Mouse (Mus musculus) small intestine, adult 2 months (tissue): ENCODE results near the gene Gm29735. TPM values are rescaled to one million over a fixed set of nuclear protein-coding genes. Genes with fewer than 3 reads are reported as not detected.
"Not testable (repeated sequence)": the region's sequence is repeated elsewhere in the genome, so short reads cannot be mapped to it uniquely, and the experiment has no call there.

Source experiments
- H3K27ac ChIP-seq: fragments of 200-500 bp; 2 replicates; pipeline ENCODE4 v1.5.1; 2012; ENCODE audit warnings: low read depth, low read length, control low read depth, inconsistent platforms; ENCODE audit not compliant: insufficient read depth
- H3K27me3 ChIP-seq: fragments of 200-500 bp; 2 replicates; pipeline ENCODE4 v1.6.1; 2012; ENCODE audit warnings: mild to moderate bottlenecking, moderate library complexity, low read length, inconsistent platforms; ENCODE audit not compliant: control insufficient read depth, insufficient read depth
- H3K36me3 ChIP-seq: fragments of 200-500 bp; 2 replicates; pipeline ENCODE4 v1.6.1; 2012; ENCODE audit warnings: mild to moderate bottlenecking, low read length, control low read depth, inconsistent platforms; ENCODE audit not compliant: control insufficient read depth, insufficient read depth
- H3K4me1 ChIP-seq: fragments of 200-500 bp; 2 replicates; pipeline ENCODE4 v1.6.1; 2012; ENCODE audit warnings: low read length, inconsistent platforms, mixed read lengths; ENCODE audit not compliant: control insufficient read depth, insufficient read depth, insufficient read length
- H3K4me3 ChIP-seq: fragments of 200-500 bp; 2 replicates; pipeline ENCODE4 v1.5.1; 2012; ENCODE audit warnings: low read depth, mild to moderate bottlenecking, control low read depth, inconsistent platforms, low read length, moderate library complexity
- CTCF ChIP-seq: fragments of 200-500 bp; IDR thresholded peaks from 2 replicates; pipeline ENCODE4 v1.5.1; 2012; ENCODE audit warnings: low read depth, mild to moderate bottlenecking, control low read depth, inconsistent platforms, low read length, moderate library complexity, mixed read lengths; ENCODE audit not compliant: insufficient replicate concordance, insufficient read length; ENCODE audit errors: extremely low read depth
- POLR2A ChIP-seq: fragments of 200-500 bp; IDR thresholded peaks from 2 replicates; pipeline ENCODE4 v1.6.1; 2012; ENCODE audit warnings: low read depth, mild to moderate bottlenecking, control low read depth, inconsistent platforms, low read length, moderate library complexity
- WGBS: fragments of 180-500 bp; shearing (Covaris S2); methylation state at CpG from one replicate; pipeline ENCODE4 v1.1.7; 2018; 5-methylcytosine and 5-hydroxymethylcytosine counted together
- polyA plus RNA-seq: library from polyadenylated mRNA; depleted of rRNA; stranded (reverse); fragments of >200 nt; gene quantifications from 2 replicates; pipeline ENCODE4 v1.2.3, GENCODE M21; 2012; rRNA removed

Gm29735 gene
- polyA plus RNA-seq, result not detected in 2 replicates

- not testable (repeated sequence) for H3K36me3 ChIP-seq, H3K27me3 ChIP-seq, H3K27ac ChIP-seq, H3K4me3 ChIP-seq, H3K4me1 ChIP-seq
- 29% methylated on average over 2 of the region's 2 CpGs for WGBS
Observed at GRCm38 (mm10) chr7:142157013-142157412, at the start of gene Gm29735. TSS of gene Gm29735 (minus strand) at chr7:142157113.

- H3K27ac ChIP-seq, result no peak overlapping the region
- no peaks in the 10 kb centered on the region for H3K27me3 ChIP-seq
- H3K36me3 ChIP-seq, result no peaks in the 10 kb centered on the region
Observed at GRCm38 (mm10) chr7:142205488-142205887, 48.6 kb upstream of the Gm29735 start.

GRCm38 (mm10) chr7:142201064-142201463 is 44.2 kb upstream of the Gm29735 start, which contains the start of gene Krtap5-3:
TSS of gene Krtap5-3 (plus strand) at chr7:142201364.
- Histone ChIP-seq H3K4me1 (peaks cover 38% of the 10 kb centered on the region), H3K36me3 (no peaks in the 10 kb centered on the region), H3K27ac (peak within 1 kb of the TSS; percentile 42), H3K4me3 (no peak within 1 kb of the TSS), H3K27me3 (no peaks in the 10 kb centered on the region)
- TF ChIP-seq CTCF (no peak), POLR2A (no peak)
- WGBS, result 19% methylated on average over 1 of the region's 1 CpGs

More at GRCm38 (mm10) chr7:142205488-142205887, 48.6 kb upstream of the Gm29735 start:
- TF ChIP-seq CTCF (no peak), POLR2A (no peak)
- Histone ChIP-seq H3K4me1 (peaks cover 26% of the 10 kb centered on the region), H3K4me3 (no peak overlapping the region)

GRCm38 (mm10) chr7:142198748-142199147 is 41.8 kb upstream of the Gm29735 start:
- no peaks in the 10 kb centered on the region for H3K36me3 ChIP-seq
- peak overlapping the region; percentile 56 for H3K27ac ChIP-seq
- TF ChIP-seq POLR2A (no peak), CTCF (no peak)
- H3K4me3 ChIP-seq, result no peak overlapping the region
- H3K27me3 ChIP-seq, result no peaks in the 10 kb centered on the region; the same call in 1 of the 2 replicates
- 70% methylated on average over 2 of the region's 2 CpGs for WGBS
- peaks cover 27% of the 10 kb centered on the region for H3K4me1 ChIP-seq

- TF ChIP-seq POLR2A, result no peak
- no peak for TF ChIP-seq CTCF
- no peaks in the 10 kb centered on the region for H3K4me1 ChIP-seq
- H3K27ac ChIP-seq, result no peak within 1 kb of the TSS
- H3K27me3 ChIP-seq, result no peaks in the 10 kb centered on the region; the same call in 1 of the 2 replicates
- 12% methylated on average over 2 of the region's 2 CpGs for WGBS
- no peaks in the 10 kb centered on the region for H3K36me3 ChIP-seq
- no peak within 1 kb of the TSS for H3K4me3 ChIP-seq
Observed at GRCm38 (mm10) chr7:142190289-142190688, 33.4 kb upstream of the Gm29735 start, which contains the start of gene Gm10153. TSS of gene Gm10153 (minus strand) at chr7:142190389.

- Histone ChIP-seq H3K36me3 (no peaks in the 10 kb centered on the region), H3K27me3 (no peaks in the 10 kb centered on the region; the same call in 1 of the 2 replicates), H3K4me3 (no peak overlapping the region), H3K27ac (no peak overlapping the region), H3K4me1 (no peaks in the 10 kb centered on the region)
- WGBS, result 71% methylated on average over 2 of the region's 2 CpGs
- TF ChIP-seq POLR2A (no peak), CTCF (no peak)
Observed at GRCm38 (mm10) chr7:142188156-142188555, 31.2 kb upstream of the Gm29735 start.

GRCm38 (mm10) chr7:142181021-142181420 is 24.1 kb upstream of the Gm29735 start:
- Histone ChIP-seq H3K4me1 (no peaks in the 10 kb centered on the region), H3K4me3 (no peak overlapping the region), H3K27ac (no peak overlapping the region), H3K36me3 (no peaks in the 10 kb centered on the region), H3K27me3 (no peaks in the 10 kb centered on the region; the same call in 1 of the 2 replicates)
- 48% methylated on average over 1 of the region's 1 CpGs for WGBS
- TF ChIP-seq POLR2A, result no peak
- TF ChIP-seq CTCF, result no peak
